Comparison of ENCODE assay signal across 15 mouse cellular contexts in genomic region chr11:51053230-51053629, GRCm38 (mm10). TPM values are rescaled to one million over a fixed set of nuclear protein-coding genes. Genes with fewer than 3 reads are reported as not detected.
A peak's percentile ranks its signal among the peaks of the same experiment; 100 is the strongest.
DNase-seq lines count a peak whose midpoint lies in the region; ATAC-seq and TF ChIP-seq lines count a peak whose summit lies in the region.
"Had no signal": no experiment of that assay in that cellular context is flagged by ENCODE, and none has a peak within 500 bp of the region (broad histone marks: within the 10 kb centered on the region; RNA-seq: fewer than 3 reads in every experiment).

No protein-coding gene starts in this region.

- H3K9me3 ChIP-seq in intestine, postnatal 0 days (ENCODE audit: control insufficient read depth), result no peaks in the 10 kb centered on the region
- no peaks in the 10 kb centered on the region for H3K9me3 ChIP-seq in intestine, embryonic 16.5 days (ENCODE audit: control insufficient read depth, low read length)
- H3K9me3 ChIP-seq: lung, embryonic 15.5 days had no signal

- H3K4me3 ChIP-seq in intestine, postnatal 0 days (ENCODE audit: low read depth, low read length), result no peak overlapping the region
- no peak overlapping the region for H3K4me3 ChIP-seq in intestine, embryonic 16.5 days (ENCODE audit: low read length)
- H3K4me3 ChIP-seq: lung, embryonic 15.5 days had no signal

- TF ChIP-seq CTCF in intestine, postnatal 0 days (IDR thresholded peaks at IDR 0.05; ENCODE audit: low read depth), result peak; percentile 66

- H3K4me2 ChIP-seq in intestine, postnatal 0 days (replicated peaks; ENCODE audit: low read depth), result no peak overlapping the region
- no peak overlapping the region for H3K4me2 ChIP-seq in intestine, embryonic 16.5 days (ENCODE audit: low read depth, low read length)
- H3K4me2 ChIP-seq: lung, embryonic 15.5 days had no signal

- H3K27me3 ChIP-seq in intestine, postnatal 0 days (replicated peaks; ENCODE audit: control insufficient read depth, insufficient read depth, low read length), result no peaks in the 10 kb centered on the region
- H3K27me3 ChIP-seq in intestine, embryonic 16.5 days (replicated peaks; ENCODE audit: control insufficient read depth, insufficient read depth, low read length), result no peaks in the 10 kb centered on the region
- H3K27me3 ChIP-seq: lung, embryonic 15.5 days had no signal

- intact Hi-C loops in gastrocnemius, postnatal 14 days (cut with DNase I; ENCODE audit: low total_unique reads), result no loop called here

- no peak overlapping the region for H3K27ac ChIP-seq in intestine, postnatal 0 days (ENCODE audit: low read depth, low read length)
- H3K27ac ChIP-seq in intestine, embryonic 16.5 days (ENCODE audit: low read length), result no peak overlapping the region
- H3K27ac ChIP-seq: lung, embryonic 15.5 days had no signal

- no peaks in the 10 kb centered on the region for H3K4me1 ChIP-seq in intestine, postnatal 0 days (replicated peaks; ENCODE audit: control insufficient read depth, insufficient read depth, low read length)
- no peaks in the 10 kb centered on the region for H3K4me1 ChIP-seq in intestine, embryonic 16.5 days (ENCODE audit: control insufficient read depth, insufficient read depth, low read length)
- H3K4me1 ChIP-seq: lung, embryonic 15.5 days had no signal

- no peak for ATAC-seq in intestine, postnatal 0 days
- ATAC-seq in intestine, embryonic 16.5 days, result no peak

- no peaks in the 10 kb centered on the region for H3K36me3 ChIP-seq in intestine, postnatal 0 days (ENCODE audit: control insufficient read depth, insufficient read depth)
- H3K36me3 ChIP-seq in intestine, embryonic 16.5 days (ENCODE audit: control insufficient read depth, insufficient read depth, low read length), result no peaks in the 10 kb centered on the region
- H3K36me3 ChIP-seq: lung, embryonic 15.5 days had no signal

- peak; percentile 36 to 63 for DNase-seq in cerebellum, postnatal 10 days
- no peak for DNase-seq in cerebellum, postnatal 25 days
- peak; percentile 2 for DNase-seq in lung, postnatal 14 days
- DNase-seq in lung, postnatal 10 days, result no peak
- peak; percentile 11 for DNase-seq in mesoderm, embryonic 11.5 days (ENCODE audit: low read depth, low spot score)
- DNase-seq in gastrocnemius, postnatal 14 days, result no peak
- DNase-seq: cerebellum, adult 8-10 months; kidney, postnatal 10 days; left cerebral cortex, postnatal 4 days; spleen, adult 18-20 months had no signal

- no peak overlapping the region for H3K9ac ChIP-seq in intestine, postnatal 0 days (ENCODE audit: low read depth, low read length)
- no peak overlapping the region for H3K9ac ChIP-seq in intestine, embryonic 16.5 days (ENCODE audit: low read depth, low read length)
- H3K9ac ChIP-seq: lung, embryonic 15.5 days had no signal

- 26% methylated on average over 3 of the region's 3 CpGs for WGBS in intestine, postnatal 0 days
- 53% methylated on average over 3 of the region's 3 CpGs for WGBS in intestine, embryonic 16.5 days

RNA-seq across cellular contexts. Expression of gene Olfr1375, which starts 5.3 kb away (rescaled TPM):
- not detected in 2 replicates for polyA plus RNA-seq in intestine, postnatal 0 days (2015; fragmentation: Nextera tagmentation; extraction: Ambion mirVana)
- not detected in 2 replicates for polyA plus RNA-seq in intestine, embryonic 16.5 days (2015; fragmentation: Nextera tagmentation; extraction: Ambion mirVana)
- total RNA-seq in gastrocnemius, postnatal 14 days (2021), result not detected
- total RNA-seq: gastrocnemius, adult 8-10 months; heart, postnatal 10 days; left cerebral cortex, postnatal 4 days had no signal
- polyA plus RNA-seq: lung, embryonic 15.5 days had no signal

RNA-seq across cellular contexts. Expression of gene Zfp354a, which starts 5.8 kb away (rescaled TPM):
- polyA plus RNA-seq in intestine, postnatal 0 days (2015; fragmentation: Nextera tagmentation; extraction: Ambion mirVana), result 2.3 and 2.6 TPM in 2 replicates
- polyA plus RNA-seq in intestine, embryonic 16.5 days (2015; fragmentation: Nextera tagmentation; extraction: Ambion mirVana), result 5.4 and 6.2 TPM in 2 replicates
- total RNA-seq in gastrocnemius, postnatal 14 days (2021), result 1 to 10 TPM; 1.7 to 1.9 TPM

RNA-seq across cellular contexts. Expression of gene Olfr54, which starts 39.2 kb away (rescaled TPM):
- polyA plus RNA-seq in intestine, postnatal 0 days (2015; fragmentation: Nextera tagmentation; extraction: Ambion mirVana), result not detected in 2 replicates
- not detected in 2 replicates for polyA plus RNA-seq in intestine, embryonic 16.5 days (2015; fragmentation: Nextera tagmentation; extraction: Ambion mirVana)
- total RNA-seq in gastrocnemius, postnatal 14 days (2021), result not detected
- total RNA-seq: gastrocnemius, adult 8-10 months; heart, postnatal 10 days; left cerebral cortex, postnatal 4 days had no signal
- polyA plus RNA-seq: lung, embryonic 15.5 days had no signal

RNA-seq across cellular contexts. Expression of gene Olfr51, which starts 49.8 kb away (rescaled TPM):
- not detected in 2 replicates for polyA plus RNA-seq in intestine, postnatal 0 days (2015; fragmentation: Nextera tagmentation; extraction: Ambion mirVana)
- not detected in 2 replicates for polyA plus RNA-seq in intestine, embryonic 16.5 days (2015; fragmentation: Nextera tagmentation; extraction: Ambion mirVana)
- not detected for total RNA-seq in gastrocnemius, postnatal 14 days (2021)
- total RNA-seq: gastrocnemius, adult 8-10 months; heart, postnatal 10 days; left cerebral cortex, postnatal 4 days had no signal
- polyA plus RNA-seq: lung, embryonic 15.5 days had no signal

Comparison
In these comparisons a context has a peak if more than half of its experiments do, and no peak if none do; other contexts are left out.
1. DNase-seq: peak in cerebellum, postnatal 10 days (2 of 2), lung, postnatal 14 days (single experiment) and mesoderm, embryonic 11.5 days (single experiment); none in cerebellum, postnatal 25 days (0 of 2), lung, postnatal 10 days (single experiment) and gastrocnemius, postnatal 14 days (single experiment).